Mouse (Mus musculus) WW6 (cell line): Measurements from ENCODE around the gene Iqce.

Experiments used
- DNase-seq: peaks from one replicate; pipeline ENCODE4 v3.0.0-alpha.2; 2013; ENCODE audit warnings: low read depth, low spot score

Gene Iqce

GRCm38 (mm10) chr5:140615321-140616109, 86.7 kb downstream of the Iqce start:
- no peak for DNase-seq

GRCm38 (mm10) chr5:140614837-140615236, 87.3 kb downstream of the Iqce start:
- no peak for DNase-seq

GRCm38 (mm10) chr5:140614141-140614540, 88.0 kb downstream of the Iqce start:
- DNase-seq: no peak

GRCm38 (mm10) chr5:140612191-140612590, 90.0 kb downstream of the Iqce start:
- no peak for DNase-seq
